Mouse (Mus musculus) yolk sac, embryonic 10.5 days (tissue): ENCODE data around the gene Pigk.
A peak's percentile ranks its signal among the peaks of the same experiment; 100 is the strongest.

Experiments used
- DNase-seq: peaks from one replicate; pipeline ENCODE4 v3.0.0-alpha.2; 2017; ENCODE audit warnings: low spot score

Gene Pigk

DNA sequence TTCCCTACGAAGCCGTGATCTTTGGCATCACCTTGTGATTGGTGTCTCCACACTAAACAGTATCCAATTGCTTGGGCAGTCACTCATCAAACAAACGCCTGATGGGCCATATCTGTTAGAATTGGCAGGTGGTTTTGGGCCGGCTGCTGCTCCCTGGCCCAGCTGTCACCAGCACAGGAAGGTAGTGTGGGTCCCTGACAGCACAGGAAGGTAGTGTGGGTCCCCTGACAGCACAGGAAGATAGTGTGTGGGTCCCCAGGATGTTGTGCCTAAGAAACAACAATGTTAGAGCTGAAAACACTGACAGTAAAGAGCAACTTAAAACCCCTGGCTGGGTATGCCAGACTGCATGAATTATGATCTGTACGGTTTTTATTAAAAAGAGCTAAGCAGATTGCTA lies 227.8 kb downstream of the Pigk start:
- DNase-seq: no peak

DNA sequence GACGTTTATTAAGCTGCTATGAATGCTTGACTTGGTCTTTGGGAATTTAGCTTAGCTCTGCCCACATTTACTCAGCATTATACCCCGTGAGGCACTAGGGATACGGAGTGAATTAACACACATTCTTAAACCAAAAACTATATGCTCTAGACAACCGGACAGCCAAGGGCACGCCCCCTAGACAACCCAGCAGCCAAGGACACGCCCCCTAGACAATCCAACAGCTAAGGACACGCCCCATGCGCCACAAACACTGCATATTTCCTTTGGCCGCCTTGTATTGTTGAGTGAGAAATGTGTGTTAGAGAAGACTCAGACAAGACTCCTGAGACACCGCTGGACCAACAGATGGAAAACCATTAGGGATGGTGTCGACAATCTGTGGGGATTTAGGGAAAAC lies 229.1 kb downstream of the Pigk start:
- DNase-seq: peak; percentile 18

DNA sequence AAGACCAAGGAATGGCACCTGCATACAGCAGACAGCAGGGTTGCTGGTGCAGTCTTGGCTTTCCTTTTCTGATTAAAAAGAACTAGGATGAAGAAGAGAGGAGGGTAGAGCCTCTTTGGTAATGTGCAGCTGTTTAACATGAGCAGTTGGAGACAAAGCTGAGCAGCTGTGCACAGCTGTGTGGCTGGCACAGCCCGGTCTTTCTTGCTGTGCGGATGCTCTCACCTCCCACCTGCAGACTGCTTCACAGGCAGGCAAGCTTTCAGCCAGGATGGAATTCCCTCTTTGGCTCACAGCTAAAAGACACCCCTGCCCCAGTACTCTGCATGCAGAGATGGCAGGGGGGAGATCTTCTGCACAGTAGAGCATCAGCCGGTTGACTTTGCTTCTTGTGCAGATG lies 230.9 kb downstream of the Pigk start:
- DNase-seq: no peak

DNA sequence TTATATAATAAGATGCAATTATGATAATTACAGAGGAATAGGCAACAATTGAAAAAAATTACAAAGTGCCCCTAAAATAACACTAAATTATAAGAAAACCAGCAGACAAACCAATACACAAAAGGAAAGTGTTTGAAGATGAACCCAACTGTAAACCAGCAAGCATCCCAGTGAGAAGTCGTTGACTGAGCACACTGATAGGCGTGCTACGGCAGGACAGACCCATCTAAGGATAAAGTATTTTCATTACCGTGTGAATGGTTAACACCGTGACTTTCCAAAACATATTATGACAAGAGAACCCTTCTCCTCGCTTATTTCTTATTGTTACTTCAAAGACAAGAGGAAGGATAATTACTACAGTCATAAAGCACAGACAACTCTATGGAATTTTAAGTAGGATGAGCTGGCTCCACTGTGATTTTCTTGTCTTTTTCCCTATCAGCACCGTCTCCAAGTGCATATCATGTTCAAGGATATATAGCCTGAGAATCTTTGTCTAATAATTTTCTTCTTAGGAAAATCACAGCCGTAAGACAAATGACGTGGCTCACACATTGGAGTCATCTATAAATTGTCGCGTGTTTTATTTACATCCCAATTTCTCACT lies 233.2 kb downstream of the Pigk start:
- no peak for DNase-seq

DNA sequence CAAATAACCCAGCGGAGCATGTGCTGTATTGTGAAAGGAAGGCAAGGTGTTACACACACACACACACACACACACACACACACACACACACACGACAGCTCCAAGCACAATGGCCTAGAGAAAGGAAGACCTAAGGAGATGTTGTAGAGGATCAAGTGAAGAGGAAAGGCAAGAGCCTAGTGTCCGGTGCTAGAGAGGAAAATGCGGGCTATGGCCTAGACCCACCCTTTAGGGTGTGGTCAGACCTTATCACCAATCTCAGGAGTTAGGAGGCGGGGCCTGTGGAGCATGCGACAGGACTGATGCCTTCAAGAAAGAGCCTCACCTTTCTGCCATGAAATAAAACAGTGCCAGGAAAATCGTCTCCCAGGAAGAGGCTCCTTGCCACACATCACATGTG lies 234.7 kb downstream of the Pigk start:
- DNase-seq: no peak

DNA sequence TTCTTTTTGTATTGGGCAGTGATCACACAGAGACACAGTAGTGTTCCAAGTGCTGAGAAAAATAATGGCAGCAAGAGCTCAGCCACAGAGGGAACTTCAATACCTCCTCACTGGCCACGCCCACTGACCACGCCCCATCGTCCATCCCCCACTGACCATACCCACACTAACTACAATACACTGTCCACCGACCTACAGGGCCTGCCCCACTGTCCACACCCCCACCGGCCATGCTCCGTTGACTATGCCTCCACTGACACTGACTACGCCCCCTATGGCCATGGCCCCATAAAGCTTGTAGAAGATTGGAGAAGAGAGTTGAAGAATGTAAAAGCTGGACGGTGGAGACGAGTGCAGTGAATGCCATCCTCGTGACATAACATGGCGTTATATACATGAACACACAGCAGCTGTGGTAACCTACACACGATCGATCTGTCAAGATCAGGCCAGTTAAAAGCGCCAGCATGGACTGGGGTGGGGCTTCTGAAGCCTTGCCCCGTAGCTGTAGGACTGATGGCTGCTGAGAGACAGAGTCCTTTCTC lies 235.4 kb downstream of the Pigk start:
- DNase-seq: no peak

DNA sequence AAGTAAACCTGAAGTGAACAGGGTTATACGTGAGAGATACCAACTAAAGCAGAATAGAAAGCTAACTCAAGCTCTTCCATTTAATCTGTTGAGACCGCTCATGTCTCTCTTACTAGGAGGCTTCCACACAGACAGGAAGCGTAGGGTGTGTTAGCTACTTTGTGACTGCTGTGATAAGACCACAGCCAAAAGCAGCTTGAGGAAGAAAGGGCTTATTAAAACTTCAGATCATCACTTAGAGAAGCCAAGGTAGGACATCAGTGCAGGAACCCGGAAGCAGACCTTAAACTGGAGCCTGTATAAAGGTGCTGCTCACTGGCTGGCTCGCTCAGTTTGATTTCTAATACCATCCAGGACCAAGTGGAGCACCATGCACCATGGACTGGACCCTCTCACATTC lies 236.4 kb downstream of the Pigk start:
- no peak for DNase-seq

DNA sequence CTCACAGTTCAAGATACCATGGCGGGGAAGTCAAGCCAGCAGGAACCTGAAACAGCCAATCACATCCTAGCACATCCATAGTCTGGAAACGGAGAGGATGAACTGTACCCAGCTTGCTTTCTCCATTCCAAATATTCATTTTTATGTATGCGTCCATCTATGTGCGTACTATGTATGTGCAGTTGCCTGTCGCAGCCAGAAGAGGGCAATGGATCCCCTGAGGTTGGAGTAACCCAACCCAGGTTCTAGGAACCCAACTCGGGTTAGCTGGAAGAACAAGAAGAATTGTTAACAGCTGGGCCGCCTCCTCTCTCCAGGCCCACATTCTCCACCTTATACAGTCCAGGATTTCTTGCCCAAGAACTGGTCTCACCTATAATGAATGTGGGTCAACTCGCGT lies 237.0 kb downstream of the Pigk start:
- DNase-seq: no peak

DNA sequence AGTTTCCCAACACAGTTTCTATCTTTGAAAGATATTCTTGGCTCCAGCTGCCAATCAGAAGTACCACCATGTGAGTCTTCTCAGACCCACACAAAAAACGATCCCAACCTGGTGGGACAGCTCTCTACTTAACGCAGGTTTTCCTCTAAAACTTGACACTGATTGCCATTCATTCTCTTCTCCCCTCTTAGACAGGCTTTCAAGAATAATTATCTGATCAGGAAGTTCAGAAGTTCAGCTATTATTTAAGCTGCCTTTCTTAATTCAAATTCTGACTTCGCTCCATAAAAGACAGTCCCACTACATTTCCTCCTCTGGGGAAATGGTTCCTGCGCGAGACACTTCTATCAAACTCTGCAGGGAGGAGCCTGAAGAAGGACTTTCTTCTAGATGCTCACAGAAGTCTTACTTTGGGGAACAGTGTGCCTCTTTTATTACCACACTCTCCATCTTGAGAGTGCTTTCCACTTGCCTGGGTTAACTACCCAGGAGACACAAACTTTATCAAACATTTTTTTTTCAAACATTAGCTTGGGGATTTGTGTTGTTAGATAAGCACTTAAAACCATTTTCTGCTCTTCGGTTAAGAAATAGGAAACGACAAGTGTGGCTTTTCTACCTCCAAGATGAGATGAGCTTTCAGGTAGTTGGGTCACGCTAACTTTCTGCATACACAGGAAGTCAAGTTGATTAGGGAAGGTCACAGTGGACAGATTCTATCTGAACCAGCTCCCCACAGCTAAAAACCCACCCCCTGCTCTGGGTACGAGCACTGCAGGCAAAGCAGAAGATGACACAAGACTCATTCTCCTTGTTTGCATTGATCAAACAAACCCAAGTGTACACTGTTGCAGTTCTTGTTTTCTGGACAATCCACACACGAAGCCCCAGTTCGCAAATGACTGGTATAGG lies 238.0 kb downstream of the Pigk start:
- DNase-seq: no peak

DNA sequence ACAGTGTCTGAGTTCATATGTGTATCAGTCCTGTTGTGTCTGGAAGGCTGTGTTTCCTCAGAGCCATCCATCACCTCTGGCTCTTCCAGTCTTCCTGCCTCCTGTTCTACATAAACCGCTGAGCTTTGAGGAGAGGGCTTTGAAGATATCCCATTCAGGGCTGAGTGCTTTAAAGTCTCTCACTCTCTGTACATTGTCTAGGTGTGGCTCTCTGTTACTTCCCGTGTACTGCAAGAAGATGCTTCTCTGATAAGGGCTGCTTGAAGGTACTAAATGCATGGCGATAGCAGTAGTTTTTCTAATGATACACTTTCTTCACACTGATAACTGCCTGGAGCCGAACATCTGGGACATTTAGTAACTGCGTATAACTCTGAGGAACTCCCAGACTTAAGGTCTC lies 242.1 kb downstream of the Pigk start:
- no peak for DNase-seq

DNA sequence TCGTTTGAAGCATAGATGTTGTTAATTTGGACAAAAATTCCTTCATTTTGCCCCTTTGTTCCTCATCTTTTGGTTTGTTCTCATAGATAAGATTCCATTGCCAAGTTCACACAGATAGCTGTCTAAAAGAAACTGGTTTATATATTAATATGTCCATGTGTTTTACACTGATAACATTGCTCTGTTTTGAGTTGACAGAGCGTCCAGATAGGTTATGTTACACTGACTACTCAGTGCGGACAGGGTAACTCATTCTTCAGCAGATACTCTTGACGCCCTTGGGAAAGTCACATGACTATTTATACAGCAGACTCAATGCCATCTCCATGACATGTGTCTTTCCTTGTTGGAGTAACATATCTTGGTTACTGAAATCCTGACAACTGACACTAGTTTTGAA lies 242.9 kb downstream of the Pigk start:
- no peak for DNase-seq

DNA sequence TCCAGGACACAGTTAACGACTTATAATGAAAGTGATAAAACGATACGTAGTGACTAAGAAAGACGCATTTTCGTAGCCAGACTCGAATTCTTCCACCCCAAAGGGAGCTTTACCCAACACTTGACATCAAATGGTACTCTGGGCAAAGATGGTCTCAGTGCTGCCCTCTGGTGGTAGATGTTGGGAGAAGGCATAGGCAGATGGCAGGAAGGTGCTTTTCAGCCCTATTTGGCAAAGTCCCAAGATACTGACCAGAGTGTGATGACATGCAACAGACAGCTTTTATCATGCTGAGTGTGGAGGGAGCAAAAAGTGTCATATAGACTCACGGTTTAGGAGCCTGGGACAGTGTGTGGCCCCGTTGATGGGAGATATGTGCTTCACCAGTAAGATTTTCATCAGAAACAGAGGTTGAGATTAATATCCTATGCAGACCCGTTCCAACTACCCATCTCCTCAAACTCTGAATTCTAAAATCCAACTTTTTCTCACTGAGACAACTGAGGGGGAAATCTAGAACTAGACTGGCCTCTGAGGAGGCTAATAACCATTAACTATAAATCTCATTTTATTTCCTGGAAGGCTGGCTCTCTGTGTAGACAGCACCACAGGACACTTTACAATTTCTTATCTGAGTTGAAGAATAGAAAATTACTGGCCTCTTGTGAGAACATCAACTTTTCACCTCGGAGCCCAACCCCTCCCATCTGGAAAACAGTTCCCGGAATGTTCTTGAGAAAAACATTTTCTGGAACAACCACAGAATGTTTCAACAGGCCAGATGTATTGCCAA lies 244.7 kb downstream of the Pigk start:
- peak; percentile 23 for DNase-seq

DNA sequence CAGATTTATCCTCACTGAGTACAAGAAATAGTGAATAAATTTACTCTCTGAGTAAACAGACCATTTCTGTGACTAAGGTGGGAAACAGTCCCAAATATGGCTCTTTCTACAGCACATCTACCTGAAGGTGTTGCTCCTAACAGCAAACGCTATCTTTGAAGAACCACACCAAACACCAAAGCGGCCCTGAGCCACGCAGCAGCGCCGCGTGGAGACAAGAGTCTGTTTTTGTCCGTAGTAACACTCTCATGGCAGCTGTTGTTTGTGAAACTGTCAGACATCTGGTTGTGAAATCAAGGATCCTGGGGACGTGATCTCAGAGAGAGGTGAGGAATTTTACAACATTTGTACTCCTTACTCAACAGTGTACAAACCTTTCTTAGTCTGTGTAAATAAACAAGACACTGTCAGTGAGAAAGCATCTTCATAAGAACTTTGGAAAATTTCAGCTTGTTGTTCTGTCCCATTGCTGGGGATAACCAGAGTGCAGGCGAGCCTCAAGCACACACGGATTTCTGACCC lies 248.0 kb downstream of the Pigk start:
- DNase-seq: no peak

DNA sequence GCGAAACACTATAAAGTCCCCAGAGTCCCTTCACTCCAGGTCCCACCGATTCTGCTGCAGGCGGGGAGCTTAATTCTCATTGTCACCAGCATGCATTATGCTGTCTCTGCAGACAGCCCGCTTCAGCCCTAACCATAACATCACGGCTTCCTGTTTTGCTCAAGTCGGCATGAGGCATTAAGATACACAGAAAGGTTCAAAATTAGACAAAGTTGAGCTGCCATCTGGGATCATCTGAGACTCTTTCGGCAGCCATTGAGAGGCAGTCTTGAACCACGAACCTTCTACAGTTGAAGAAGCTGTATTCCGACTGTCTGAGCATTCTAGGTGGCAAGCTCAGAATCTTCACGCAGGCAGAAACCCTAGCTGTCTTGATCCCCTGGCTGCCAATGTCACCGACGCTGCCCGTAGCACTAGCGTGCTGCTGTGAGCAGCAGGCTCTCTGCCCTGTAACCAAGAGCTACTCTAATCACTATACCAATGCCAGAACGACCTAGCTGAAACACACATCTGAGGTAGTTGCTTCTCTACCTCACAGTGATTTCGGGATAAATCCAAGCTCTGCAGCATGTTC lies 256.0 kb downstream of the Pigk start:
- DNase-seq: no peak

DNA sequence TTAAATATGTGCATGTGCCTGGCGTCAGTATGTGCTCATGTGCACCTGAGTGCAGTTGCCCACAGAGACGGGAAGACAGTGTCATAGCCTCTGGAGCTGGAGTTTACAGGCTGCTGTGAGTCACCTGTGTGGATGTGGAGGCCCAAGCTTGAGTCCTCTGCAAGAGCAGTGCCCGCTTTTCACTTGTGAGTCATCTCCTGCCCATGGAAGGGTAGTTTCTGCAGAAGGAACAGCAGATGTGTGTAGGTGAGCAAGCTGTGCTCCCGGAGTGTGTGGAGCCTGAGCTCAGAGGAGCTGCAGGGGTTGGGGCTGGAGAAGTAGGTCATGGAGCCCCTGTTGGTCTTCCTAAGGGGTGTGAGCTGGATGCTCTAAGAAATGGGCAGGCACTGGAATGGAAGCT lies 257.5 kb downstream of the Pigk start:
- DNase-seq: no peak

DNA sequence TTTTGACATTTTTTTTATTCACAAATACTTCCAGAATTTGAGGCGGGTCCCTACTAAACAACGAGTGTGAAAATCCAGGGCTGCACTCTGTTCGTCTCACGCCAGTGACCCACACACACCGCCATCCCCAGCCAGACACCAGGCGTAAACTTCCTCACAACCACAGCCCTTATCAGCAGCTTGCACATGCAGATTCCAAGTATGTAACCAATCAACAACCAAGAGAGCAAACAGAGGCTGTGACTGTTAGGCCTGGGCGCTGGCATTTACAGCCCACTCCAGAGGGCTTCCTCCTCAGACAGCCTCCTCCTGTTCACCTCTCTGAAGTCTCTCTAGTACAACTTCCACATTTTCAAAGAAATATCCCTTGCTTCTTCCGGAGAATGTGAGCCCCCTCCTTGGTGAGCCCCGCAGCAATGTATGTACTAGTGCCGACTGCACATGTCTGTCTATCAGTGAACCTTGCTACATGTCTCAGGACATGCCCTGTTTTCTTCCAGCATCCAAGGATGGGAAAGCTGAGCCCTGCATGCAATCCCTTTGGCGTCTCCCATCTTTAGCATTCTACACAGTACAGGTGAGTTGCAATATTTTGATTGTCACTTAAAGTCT lies 265.7 kb downstream of the Pigk start:
- DNase-seq: peak; percentile 61

DNA sequence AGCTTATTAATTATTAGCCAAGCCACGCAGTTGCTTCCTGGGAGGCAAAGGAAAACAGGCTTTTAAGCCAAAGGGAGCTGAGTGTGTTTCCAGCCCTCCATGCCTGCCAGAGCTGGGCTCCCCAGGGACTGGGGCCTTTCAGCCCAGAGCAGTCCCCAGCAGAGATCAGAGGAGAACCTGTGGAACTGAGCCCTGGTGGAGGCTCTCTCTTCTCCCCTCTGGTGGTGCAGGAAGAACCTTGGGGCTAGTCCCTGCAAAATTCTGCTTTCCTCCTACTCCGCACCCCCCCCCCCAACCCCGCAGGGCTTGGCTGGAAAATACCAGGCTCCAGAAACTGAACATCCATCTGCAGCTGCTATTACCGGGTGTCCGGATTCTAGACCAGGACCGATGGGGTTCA lies 266.5 kb downstream of the Pigk start:
- DNase-seq: no peak

DNA sequence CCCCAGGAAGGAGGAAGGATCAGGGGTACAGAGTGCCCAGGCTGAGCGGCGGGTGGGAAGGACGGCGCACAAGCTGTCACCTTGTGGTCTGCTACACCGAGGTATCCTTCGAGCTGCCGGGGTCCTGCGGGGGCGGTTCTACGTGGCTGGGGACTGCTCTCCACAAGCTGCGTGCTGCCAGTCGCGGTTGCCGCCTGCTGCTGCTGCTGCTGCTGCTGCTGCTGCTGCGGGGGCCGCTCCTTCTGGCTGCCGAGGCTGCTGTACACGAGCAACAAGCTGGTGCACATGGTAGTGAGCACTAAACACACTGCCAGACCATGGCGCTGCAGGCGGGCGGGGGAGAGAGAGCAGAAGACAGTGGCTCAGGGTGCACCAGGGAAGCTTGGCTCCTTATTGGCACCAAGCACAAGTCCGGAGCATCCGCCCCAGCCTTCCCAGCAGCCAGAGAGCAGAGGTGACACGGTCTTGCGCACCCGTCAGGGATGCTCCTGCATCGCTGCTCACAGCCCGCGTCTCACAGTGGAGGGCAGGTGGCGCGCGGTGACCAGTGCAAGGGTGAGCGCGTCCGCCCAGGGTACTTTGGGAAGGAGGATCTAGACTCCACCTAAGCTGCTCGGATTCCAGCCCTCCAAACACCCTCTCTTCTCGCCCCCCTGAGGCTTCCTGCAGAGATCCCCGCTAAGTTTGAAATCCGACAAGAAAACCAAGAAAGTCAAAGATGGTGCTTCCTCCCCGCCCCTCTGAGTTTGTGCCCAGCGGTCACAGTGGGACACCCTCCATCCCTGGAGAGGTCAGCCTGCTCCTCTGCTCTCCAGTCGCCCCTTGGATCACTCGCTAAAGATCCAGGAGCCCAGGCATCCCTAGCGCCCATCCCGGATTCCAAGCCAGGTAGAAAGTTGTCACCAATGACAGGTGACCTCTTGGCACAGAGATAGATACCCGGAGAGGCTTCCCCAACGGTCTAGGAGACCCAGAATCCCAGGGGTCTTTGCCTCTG lies 267.4 kb downstream of the Pigk start:
- peak; percentile 16 for DNase-seq

DNA sequence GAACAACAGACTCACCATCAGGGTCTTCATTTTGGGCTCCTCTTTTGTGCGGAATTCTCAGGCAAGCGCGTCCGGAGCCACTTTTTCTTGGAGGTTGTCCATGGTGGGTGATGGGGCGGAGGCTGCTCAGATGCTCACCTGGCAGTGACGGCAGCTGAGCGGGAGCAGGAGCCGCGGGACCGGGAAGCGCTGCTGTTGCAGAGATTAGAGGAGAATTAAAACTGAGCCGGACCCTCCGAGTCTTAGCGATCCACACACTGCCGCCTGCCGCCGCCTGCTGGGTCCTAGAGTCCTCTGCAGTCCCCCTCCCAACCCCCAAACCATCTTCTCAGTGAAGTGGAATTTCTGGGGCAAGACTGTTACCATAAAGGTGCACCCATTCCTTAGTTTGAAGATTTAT lies 268.1 kb downstream of the Pigk start, which contains the start of gene St6galnac5:
TSS of gene St6galnac5 (minus strand) at position 259 of the 400 bp plus-strand sequence.
- DNase-seq: peak; percentile 40

DNA sequence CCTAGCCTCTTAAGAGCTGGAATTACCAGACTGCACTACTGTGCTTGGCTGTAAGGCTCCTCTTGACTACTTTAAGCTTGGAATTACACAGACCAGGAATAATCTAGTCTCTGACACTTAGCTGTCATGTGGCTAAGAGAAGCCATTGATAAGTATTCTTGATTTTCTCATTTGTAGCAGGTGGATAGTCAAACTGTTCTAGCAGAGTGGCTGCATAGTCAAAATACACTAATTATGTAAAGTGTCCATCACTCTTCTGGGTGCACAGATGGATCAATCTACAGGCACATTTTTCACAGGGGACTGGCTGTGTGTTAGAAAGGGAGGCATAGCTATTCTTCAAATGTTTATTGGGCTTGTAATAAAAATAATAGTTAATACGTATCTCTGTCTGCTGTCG lies 276.9 kb downstream of the Pigk start:
- no peak for DNase-seq
